Mouse (Mus musculus): ENCODE measurements at regions not wholly inside any gene's neighbourhood (a gene's known extent, or its start where the extent isn't known, plus 50 kb on each side); places are given as distances from the start of the nearest gene placed in this dataset.

- TF ChIP-seq TAL1 (IDR thresholded peaks at IDR 0.05; ENCODE audit: low read length) (no peak), GATA1 (IDR thresholded peaks at IDR 0.05; ENCODE audit: low read length) (no peak)
Observed at GRCm38 (mm10) chr10:126664408-126665083, 236.6 kb downstream of the Atp23 start.

All from erythroblast, embryonic 14.5 days (primary cell).